Mouse (Mus musculus) liver, embryonic 11.5 days (tissue): ENCODE results near the gene Ppp1r8. TPM values are rescaled to one million over a fixed set of nuclear protein-coding genes. Genes with fewer than 3 reads are reported as not detected.

Experiments
- ATAC-seq: fragments of 200-750 bp; cut with Nextera tagmentation; replicated peaks from 2 replicates; pipeline ENCODE4 v1.8.0; 2017; ENCODE audit warnings: moderate number of reproducible peaks, mild to moderate bottlenecking, moderate TSS enrichment, moderate library complexity; ENCODE audit not compliant: low FRiP score
- DNase-seq: peaks from one replicate; pipeline ENCODE4 v3.0.0-alpha.2; 2017; ENCODE audit warnings: low spot score
- H3K27ac ChIP-seq: fragments of 300-500 bp; sonication (generic); 2 replicates; pipeline ENCODE4 v1.5.1; 2014; ENCODE audit warnings: mild to moderate bottlenecking, low read depth, low read length, control low read depth
- H3K27me3 ChIP-seq: fragments of 300-500 bp; sonication (generic); replicated peaks from 2 replicates; pipeline ENCODE4 v1.6.1; 2014; ENCODE audit warnings: low read length, mixed read lengths; ENCODE audit not compliant: control insufficient read depth, insufficient read depth
- H3K36me3 ChIP-seq: fragments of 300-500 bp; sonication (generic); 2 replicates; pipeline ENCODE4 v1.6.1; 2014; ENCODE audit warnings: mild to moderate bottlenecking, low read length, moderate library complexity, mixed read lengths; ENCODE audit not compliant: control insufficient read depth, insufficient read depth
- H3K4me1 ChIP-seq: fragments of 300-500 bp; sonication (generic); replicated peaks from 2 replicates; pipeline ENCODE4 v1.6.1; 2014; ENCODE audit warnings: low read length, mixed read lengths; ENCODE audit not compliant: control insufficient read depth, insufficient read depth
- H3K4me2 ChIP-seq: fragments of 300-500 bp; sonication (generic); 2 replicates; pipeline ENCODE4 v1.6.1; 2014; ENCODE audit warnings: mild to moderate bottlenecking, control low read depth, moderate library complexity
- H3K4me3 ChIP-seq: fragments of 300-500 bp; sonication (generic); 2 replicates; pipeline ENCODE4 v1.5.1; 2014; ENCODE audit warnings: low read depth, low read length, control low read depth
- H3K9ac ChIP-seq: fragments of 300-500 bp; sonication (generic); 2 replicates; pipeline ENCODE4 v1.6.1; 2014; ENCODE audit warnings: low read depth, low read length, control low read depth
- H3K9me3 ChIP-seq: fragments of 300-500 bp; sonication (generic); 2 replicates; pipeline ENCODE4 v1.6.1; 2016; ENCODE audit warnings: low read length, inconsistent platforms, mixed read lengths; ENCODE audit not compliant: control insufficient read depth
- WGBS: fragments of 180-500 bp; shearing (Covaris S2); extraction: QIAGEN DNeasy Blood & Tissue Kit; methylation state at CpG from one replicate; pipeline ENCODE4 v1.1.7; 2014; 5-methylcytosine and 5-hydroxymethylcytosine counted together
- polyA plus RNA-seq: library from polyadenylated mRNA; unstranded; fragments of >200 nt; fragmentation: Nextera tagmentation; extraction: Ambion mirVana; gene quantifications from 2 replicates; pipeline ENCODE4 v1.2.1, GENCODE M21; 2014

Gene Ppp1r8
- polyA plus RNA-seq, 1 experiment from 2014 or later, result 44.0 TPM

GRCm38 (mm10) chr4:132864856-132865255, 21.9 kb upstream of the Ppp1r8 start:
- H3K4me3 ChIP-seq, result no peak overlapping the region
- ATAC-seq, result no peak
- no peaks in the 10 kb centered on the region for H3K9me3 ChIP-seq
- no peak overlapping the region for H3K9ac ChIP-seq
- no peak overlapping the region for H3K27ac ChIP-seq
- no peak overlapping the region for H3K4me2 ChIP-seq
- no peak for DNase-seq
- H3K27me3 ChIP-seq, result no peaks in the 10 kb centered on the region
- H3K4me1 ChIP-seq, result 0 out of 2 replicates have a peak, but pooled peaks cover 3% of the 10 kb centered on the region
- H3K36me3 ChIP-seq, result peaks cover 29% of the 10 kb centered on the region
- 90% methylated on average over 2 of the region's 2 CpGs for WGBS

DNA sequence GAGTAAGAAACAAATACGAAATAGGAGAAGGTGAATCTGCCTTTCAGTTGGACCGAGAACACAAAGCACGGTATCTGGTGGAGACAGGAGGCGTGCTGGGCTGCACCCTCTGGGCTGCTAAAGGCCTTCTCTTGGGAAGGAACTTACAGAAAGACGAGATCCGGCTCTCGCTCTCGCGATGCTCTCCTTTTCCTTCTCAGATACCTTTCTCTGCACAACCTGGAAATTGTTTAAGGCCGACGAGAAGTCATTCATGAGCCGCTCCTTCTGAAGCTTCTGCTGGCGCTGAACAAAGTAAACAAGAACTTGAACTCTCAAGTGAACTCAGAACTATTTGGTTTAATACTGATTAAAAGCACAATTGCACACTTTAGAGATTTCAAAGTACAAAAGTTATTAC, 20.0 kb upstream of the Ppp1r8 start:
- H3K4me2 ChIP-seq, result no peak overlapping the region
- H3K4me1 ChIP-seq, result 0 out of 2 replicates have a peak, but pooled peaks cover 3% of the 10 kb centered on the region
- no peak for DNase-seq
- H3K4me3 ChIP-seq, result no peak overlapping the region
- H3K27ac ChIP-seq, result no peak overlapping the region
- H3K9me3 ChIP-seq, result no peaks in the 10 kb centered on the region
- H3K9ac ChIP-seq, result no peak overlapping the region
- ATAC-seq, result no peak
- WGBS, result 87% methylated on average over 13 of the region's 13 CpGs
- H3K36me3 ChIP-seq, result peaks cover 27% of the 10 kb centered on the region
- no peaks in the 10 kb centered on the region for H3K27me3 ChIP-seq

- Histone ChIP-seq H3K27me3 (no peaks in the 10 kb centered on the region), H3K9me3 (no peaks in the 10 kb centered on the region), H3K4me3 (no peak overlapping the region), H3K9ac (no peak overlapping the region), H3K36me3 (peaks cover 26% of the 10 kb centered on the region), H3K27ac (peak overlapping the region; percentile 22; the same call in 1 of the 2 replicates), H3K4me1 (0 out of 2 replicates have a peak, but pooled peaks cover 3% of the 10 kb centered on the region), H3K4me2 (no peak overlapping the region)
- ATAC-seq (no peak; the same call in 1 of the 2 replicates), DNase-seq (no peak)
- 79% methylated on average over 1 of the region's 1 CpGs for WGBS
These were observed 17.9 kb upstream of the Ppp1r8 start for GRCm38 (mm10) chr4:132860880-132861279.

- Histone ChIP-seq H3K4me1 (peaks cover 17% of the 10 kb centered on the region), H3K27ac (peak overlapping the region; percentile 72; the same call in 1 of the 2 replicates), H3K4me3 (peak overlapping the region; percentile 84), H3K4me2 (peak overlapping the region; percentile 69), H3K9me3 (no peaks in the 10 kb centered on the region), H3K36me3 (peaks cover 13% of the 10 kb centered on the region), H3K27me3 (no peaks in the 10 kb centered on the region), H3K9ac (peak overlapping the region; percentile 94; the same call in 1 of the 2 replicates)
- no peak for ATAC-seq
- WGBS, result 80% methylated on average over 1 of the region's 1 CpGs
- DNase-seq, result no peak
These were observed 719 bp upstream of the Ppp1r8 start for GRCm38 (mm10) chr4:132843705-132844071.

DNA sequence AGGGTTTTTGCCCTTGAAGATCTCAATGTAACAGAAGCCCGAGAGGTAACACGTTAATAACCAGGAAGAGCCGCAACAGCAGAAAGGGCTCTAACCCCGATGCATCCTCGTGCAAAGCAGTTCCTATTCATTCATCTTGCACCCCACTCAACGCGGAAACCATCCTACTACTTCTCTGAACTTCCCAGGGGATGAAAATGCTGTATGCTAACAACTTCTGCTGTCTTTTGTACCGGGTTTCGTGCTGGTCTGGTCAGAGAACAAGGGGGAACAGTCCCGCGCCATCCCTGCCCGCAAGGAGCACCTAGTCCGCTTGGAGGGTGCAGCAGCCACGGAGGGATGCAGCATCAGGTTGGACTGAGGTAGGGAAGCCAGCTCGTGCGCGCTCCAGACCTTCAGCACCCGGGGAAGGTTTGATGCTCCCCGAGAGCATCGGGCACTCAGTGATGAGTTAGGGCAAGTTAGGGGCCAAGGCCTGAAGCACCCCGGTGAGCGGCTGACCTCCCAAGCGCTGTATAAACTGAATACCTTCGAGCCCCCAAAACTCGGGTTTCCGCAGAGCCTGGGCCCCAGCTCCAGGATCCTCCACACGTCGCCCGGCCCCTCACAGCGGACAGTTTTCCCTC, 575 bp downstream of the Ppp1r8 start:
- WGBS, result under 1% methylated on average over 30 of the region's 30 CpGs

DNA sequence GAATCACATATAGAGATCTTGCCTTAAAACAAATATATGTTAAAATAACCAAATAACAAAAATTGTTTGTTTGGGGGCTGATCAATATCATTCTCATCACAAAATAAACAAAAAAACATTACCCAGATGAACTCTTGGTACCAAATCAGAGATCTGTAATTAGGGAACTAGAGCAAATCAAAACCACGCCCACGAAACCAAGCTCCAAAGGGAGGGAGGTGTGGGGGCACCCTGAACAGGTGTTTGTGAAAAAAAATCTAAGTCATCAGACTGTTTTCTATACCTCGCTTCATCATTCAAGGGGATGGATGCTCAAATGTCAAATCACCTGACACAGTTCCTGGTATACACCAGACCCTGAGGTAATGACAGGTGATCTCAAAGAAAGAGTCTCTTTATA, 1.5 kb downstream of the Ppp1r8 start:
- Histone ChIP-seq H3K4me1 (peaks cover 17% of the 10 kb centered on the region), H3K4me2 (peak overlapping the region; percentile 69), H3K4me3 (peak overlapping the region; percentile 84), H3K27ac (no peak overlapping the region), H3K9me3 (no peaks in the 10 kb centered on the region), H3K36me3 (peaks cover 29% of the 10 kb centered on the region), H3K27me3 (no peaks in the 10 kb centered on the region), H3K9ac (no peak overlapping the region)
- whole genome bisulfite sequencing, result 73% methylated on average over 3 of the region's 3 CpGs
- no peak for ATAC-seq
- no peak for DNase-seq

More for the DNA sequence above, 575 bp downstream of the Ppp1r8 start:
- ATAC-seq, result peak; percentile 41
- no peaks in the 10 kb centered on the region for H3K9me3 ChIP-seq
- H3K36me3 ChIP-seq, result peaks cover 22% of the 10 kb centered on the region
- H3K9ac ChIP-seq, result peak overlapping the region; percentile 94
- DNase-seq, result peak; percentile 68
- H3K27me3 ChIP-seq, result no peaks in the 10 kb centered on the region
- H3K27ac ChIP-seq, result peak overlapping the region; percentile 72
- peak overlapping the region; percentile 84 for H3K4me3 ChIP-seq
- H3K4me1 ChIP-seq, result peaks cover 17% of the 10 kb centered on the region
- peak overlapping the region; percentile 69 for H3K4me2 ChIP-seq

GRCm38 (mm10) chr4:132823614-132824366, 19.2 kb downstream of the Ppp1r8 start:
- H3K4me3 ChIP-seq, result no peak overlapping the region
- H3K27ac ChIP-seq, result no peak overlapping the region
- ATAC-seq (peak; percentile 75), DNase-seq (peak; percentile 78)
- H3K36me3 ChIP-seq, result peaks cover 33% of the 10 kb centered on the region
- 55% methylated on average over 8 of the region's 8 CpGs for WGBS
- H3K27me3 ChIP-seq, result no peaks in the 10 kb centered on the region
- no peaks in the 10 kb centered on the region for H3K9me3 ChIP-seq
- no peak overlapping the region for H3K4me2 ChIP-seq
- no peak overlapping the region for H3K9ac ChIP-seq
- H3K4me1 ChIP-seq, result no peaks in the 10 kb centered on the region

DNA sequence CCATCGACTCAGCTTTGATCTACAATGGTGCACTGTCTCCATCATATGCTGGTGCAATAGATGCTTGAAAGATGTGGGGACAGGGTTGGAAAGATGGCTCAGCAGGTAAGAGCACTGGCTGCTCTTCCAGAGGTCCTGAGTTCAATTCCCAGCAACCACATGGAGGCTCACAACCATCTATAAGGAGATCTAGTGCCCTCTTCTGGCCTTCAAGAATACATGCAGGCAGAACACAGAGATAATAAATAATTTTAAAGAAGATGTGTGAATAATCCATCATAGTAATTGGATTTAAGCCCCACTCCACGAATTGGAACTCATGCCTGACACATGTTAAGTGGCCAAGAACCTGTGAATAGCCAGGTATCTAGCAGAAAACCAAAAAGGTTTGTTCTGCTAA, 24.5 kb downstream of the Ppp1r8 start:
- ATAC-seq, result no peak
- Histone ChIP-seq H3K27me3 (no peaks in the 10 kb centered on the region), H3K9me3 (no peaks in the 10 kb centered on the region), H3K4me3 (no peak overlapping the region), H3K36me3 (no peaks in the 10 kb centered on the region), H3K4me2 (no peak overlapping the region), H3K9ac (no peak overlapping the region), H3K4me1 (no peaks in the 10 kb centered on the region), H3K27ac (no peak overlapping the region)
- no peak for DNase-seq
- WGBS, result 54% methylated on average over 2 of the region's 2 CpGs
